Mouse (Mus musculus): ENCODE measurements around the gene Adamts20. TPM values are rescaled to one million over a fixed set of nuclear protein-coding genes. Genes with fewer than 3 reads are reported as not detected.

The Adamts20 gene
- polyA plus RNA-seq, 1 experiment from 2014 or later, result 5.0 TPM

DNA sequence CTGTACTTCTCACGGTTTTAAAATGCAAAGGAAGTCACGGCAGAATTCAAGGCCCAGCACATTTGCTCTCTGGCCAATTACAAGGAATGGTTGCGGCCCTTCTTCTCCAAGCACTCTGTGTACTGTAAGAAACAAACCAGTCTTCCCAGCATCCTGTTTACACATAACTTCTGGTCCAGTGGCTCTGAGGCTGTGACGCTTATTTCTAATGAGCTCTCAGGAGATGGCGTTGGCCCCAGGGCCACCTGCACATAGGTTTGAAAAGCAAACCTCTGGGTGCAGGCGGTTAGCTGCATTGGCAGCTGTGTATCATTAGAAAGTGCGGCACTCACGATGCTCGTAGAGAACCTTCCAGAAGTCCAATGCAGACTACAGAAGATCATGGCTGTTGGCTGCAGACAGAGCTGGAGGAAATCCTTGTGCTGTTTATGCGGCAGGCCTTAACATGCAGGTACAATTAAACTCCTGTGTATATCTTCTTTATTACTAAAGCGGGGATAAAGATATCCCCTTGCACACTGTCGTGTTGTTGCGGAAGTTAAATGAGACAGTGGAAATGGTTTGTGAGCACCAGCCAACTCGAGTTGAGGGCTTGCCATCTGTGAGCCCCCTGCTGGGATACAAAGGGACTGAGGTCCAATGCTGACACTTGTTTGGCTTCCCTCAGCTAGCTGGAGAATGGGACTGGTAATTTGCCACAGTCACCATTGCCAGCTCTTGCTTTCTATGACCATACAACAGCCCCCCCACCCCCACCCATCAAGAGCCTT is 210.9 kb downstream of the Adamts20 start:
- Histone ChIP-seq H3K9me3 (ENCODE audit: low read depth, low read length) (no peaks in the 10 kb centered on the region), H3K27ac (ENCODE audit: low read depth) (no peak overlapping the region), H3K4me2 (no peak overlapping the region), H3K36me3 (ENCODE audit: insufficient read depth) (no peaks in the 10 kb centered on the region), H3K27me3 (ENCODE audit: insufficient read depth, low read length) (no peaks in the 10 kb centered on the region), H3K4me3 (ENCODE audit: low read depth, low read length) (no peak overlapping the region), H3K9ac (no peak overlapping the region), H3K4me1 (ENCODE audit: insufficient read depth) (0 out of 2 replicates have a peak, but pooled peaks cover 12% of the 10 kb centered on the region)
- peak; percentile 69 for DNase-seq
- peak; percentile 52 for TF ChIP-seq CTCF (IDR thresholded peaks at IDR 0.05; ENCODE audit: low read depth)
- no peak for ATAC-seq (ENCODE audit: insufficient read depth)
- 66% methylated on average over 14 of the region's 14 CpGs for WGBS

GRCm38 (mm10) chr15:94252962-94253712 is 212.1 kb downstream of the Adamts20 start:
- no peaks in the 10 kb centered on the region for H3K36me3 ChIP-seq (ENCODE audit: insufficient read depth)
- ATAC-seq (ENCODE audit: insufficient read depth) (peak; percentile 42; the same call in 1 of the 2 replicates), DNase-seq (peak; percentile 90)
- H3K4me1 ChIP-seq (ENCODE audit: insufficient read depth), result peaks cover 20% of the 10 kb centered on the region; the same call in 1 of the 2 replicates
- no peak overlapping the region for H3K9ac ChIP-seq
- no peaks in the 10 kb centered on the region for H3K9me3 ChIP-seq (ENCODE audit: low read depth, low read length)
- peak; percentile 64 for TF ChIP-seq CTCF (IDR thresholded peaks at IDR 0.05; ENCODE audit: low read depth)
- H3K4me2 ChIP-seq, result no peak overlapping the region
- no peaks in the 10 kb centered on the region for H3K27me3 ChIP-seq (ENCODE audit: insufficient read depth, low read length)
- H3K27ac ChIP-seq (ENCODE audit: low read depth), result peak overlapping the region; percentile 72; the same call in 1 of the 2 replicates
- WGBS, result 30% methylated on average over 13 of the region's 13 CpGs
- H3K4me3 ChIP-seq (ENCODE audit: low read depth, low read length), result no peak overlapping the region

- no peak overlapping the region for H3K9ac ChIP-seq
- H3K9me3 ChIP-seq (ENCODE audit: low read depth, low read length), result no peaks in the 10 kb centered on the region
- ATAC-seq (ENCODE audit: insufficient read depth), result peak; percentile 65
- 15% methylated on average over 8 of the region's 8 CpGs for WGBS
- no peak for TF ChIP-seq CTCF (IDR thresholded peaks at IDR 0.05; ENCODE audit: low read depth)
- H3K36me3 ChIP-seq (ENCODE audit: insufficient read depth), result no peaks in the 10 kb centered on the region
- no peaks in the 10 kb centered on the region for H3K27me3 ChIP-seq (ENCODE audit: insufficient read depth, low read length)
- no peak overlapping the region for H3K4me3 ChIP-seq (ENCODE audit: low read depth, low read length)
- peak overlapping the region; percentile 67 for H3K27ac ChIP-seq (ENCODE audit: low read depth)
- H3K4me1 ChIP-seq (ENCODE audit: insufficient read depth), result peaks cover 23% of the 10 kb centered on the region
- H3K4me2 ChIP-seq, result no peak overlapping the region
- peak; percentile 84 for DNase-seq
Measured at GRCm38 (mm10) chr15:94249766-94250165, 215.5 kb downstream of the Adamts20 start.

DNA sequence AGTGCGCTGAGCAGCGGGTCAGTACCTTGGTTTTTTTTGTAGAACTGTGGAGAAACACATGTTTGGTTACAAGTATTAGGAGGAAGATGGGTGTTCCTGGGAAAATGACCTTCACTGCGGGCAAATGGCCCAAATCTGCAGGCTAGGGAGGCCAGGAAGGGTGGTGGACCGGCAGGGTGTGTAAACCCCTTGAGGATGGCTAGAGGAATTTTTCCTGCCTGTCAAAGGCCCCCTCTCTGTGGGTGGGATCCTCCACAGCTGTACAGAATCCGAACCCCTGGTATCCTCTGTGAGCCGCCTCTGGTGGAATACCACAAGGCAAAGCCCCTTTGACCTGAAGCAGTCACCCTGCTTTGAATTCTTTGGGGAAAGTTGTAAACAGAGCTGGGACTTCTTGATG is 216.8 kb downstream of the Adamts20 start:
- DNase-seq (peak; percentile 73), ATAC-seq (ENCODE audit: insufficient read depth) (peak; percentile 77)
- 28% methylated on average over 6 of the region's 6 CpGs for WGBS
- no peaks in the 10 kb centered on the region for H3K36me3 ChIP-seq (ENCODE audit: insufficient read depth)
- H3K27ac ChIP-seq (ENCODE audit: low read depth), result peak overlapping the region; percentile 56
- no peak for TF ChIP-seq CTCF (IDR thresholded peaks at IDR 0.05; ENCODE audit: low read depth)
- H3K4me2 ChIP-seq, result no peak overlapping the region
- H3K4me1 ChIP-seq (ENCODE audit: insufficient read depth), result peaks cover 19% of the 10 kb centered on the region
- no peak overlapping the region for H3K9ac ChIP-seq
- H3K9me3 ChIP-seq (ENCODE audit: low read depth, low read length), result no peaks in the 10 kb centered on the region
- H3K27me3 ChIP-seq (ENCODE audit: insufficient read depth, low read length), result no peaks in the 10 kb centered on the region
- no peak overlapping the region for H3K4me3 ChIP-seq (ENCODE audit: low read depth, low read length)

DNA sequence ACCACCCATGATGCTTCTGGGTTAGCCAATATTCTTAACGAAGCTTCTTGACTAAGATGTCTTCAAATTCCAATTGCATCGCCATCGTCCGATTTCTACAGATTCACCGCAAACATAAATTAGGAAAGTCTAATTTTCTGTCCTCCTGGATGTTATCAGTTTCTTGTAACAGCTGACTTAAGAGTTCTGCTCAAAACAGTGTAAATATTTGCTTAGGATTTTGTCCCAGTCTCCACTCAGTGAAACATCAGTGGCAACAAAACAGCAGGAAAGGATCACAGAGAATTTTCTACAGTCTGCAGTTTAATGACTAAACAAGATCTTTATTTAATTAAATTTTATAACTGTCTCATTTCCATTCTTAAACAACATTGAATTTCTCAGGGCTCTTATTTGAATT is 218.5 kb downstream of the Adamts20 start:
- H3K4me3 ChIP-seq (ENCODE audit: low read depth, low read length), result no peak overlapping the region
- peaks cover 19% of the 10 kb centered on the region for H3K4me1 ChIP-seq (ENCODE audit: insufficient read depth)
- no peaks in the 10 kb centered on the region for H3K9me3 ChIP-seq (ENCODE audit: low read depth, low read length)
- ATAC-seq (ENCODE audit: insufficient read depth), result no peak
- no peaks in the 10 kb centered on the region for H3K27me3 ChIP-seq (ENCODE audit: insufficient read depth, low read length)
- no peak overlapping the region for H3K9ac ChIP-seq
- H3K36me3 ChIP-seq (ENCODE audit: insufficient read depth), result no peaks in the 10 kb centered on the region
- 0 out of 2 replicates have a peak overlapping the region, but pooled peaks have one; percentile 26 for H3K27ac ChIP-seq (ENCODE audit: low read depth)
- H3K4me2 ChIP-seq, result no peak overlapping the region
- TF ChIP-seq CTCF (IDR thresholded peaks at IDR 0.05; ENCODE audit: low read depth), result no peak
- peak; percentile 55 for DNase-seq
- WGBS, result 45% methylated on average over 5 of the region's 5 CpGs

- DNase-seq (no peak), ATAC-seq (ENCODE audit: insufficient read depth) (no peak)
- Histone ChIP-seq H3K36me3 (ENCODE audit: insufficient read depth) (no peaks in the 10 kb centered on the region), H3K4me2 (no peak overlapping the region), H3K9me3 (ENCODE audit: low read depth, low read length) (no peaks in the 10 kb centered on the region), H3K27ac (ENCODE audit: low read depth) (no peak overlapping the region), H3K27me3 (ENCODE audit: insufficient read depth, low read length) (no peaks in the 10 kb centered on the region), H3K4me1 (ENCODE audit: insufficient read depth) (peaks cover 12% of the 10 kb centered on the region), H3K9ac (no peak overlapping the region), H3K4me3 (ENCODE audit: low read depth, low read length) (no peak overlapping the region)
- TF ChIP-seq CTCF (IDR thresholded peaks at IDR 0.05; ENCODE audit: low read depth), result no peak
- WGBS, result 55% methylated on average over 2 of the region's 2 CpGs
Measured at GRCm38 (mm10) chr15:94244336-94244735, 220.9 kb downstream of the Adamts20 start.

DNA sequence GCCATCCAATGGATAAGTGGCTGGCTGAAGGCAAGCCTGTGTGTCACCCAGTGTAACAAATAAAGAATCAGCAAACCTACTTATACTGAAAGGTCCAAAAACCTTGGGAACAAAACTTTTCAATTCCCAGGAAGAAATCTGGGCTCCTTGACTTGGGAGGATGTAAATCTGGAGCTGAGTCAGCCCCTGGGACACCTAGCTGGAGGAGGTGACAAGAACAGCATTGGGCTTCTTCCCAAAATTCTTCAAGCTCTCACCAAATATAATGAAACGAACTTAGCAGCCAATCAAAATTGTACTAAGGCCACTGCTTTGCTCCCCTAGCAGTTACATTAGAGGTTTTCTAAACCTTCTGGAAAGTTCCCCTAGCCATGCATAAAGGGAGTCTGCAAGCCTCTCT is 223.1 kb downstream of the Adamts20 start:
- ATAC-seq (ENCODE audit: insufficient read depth), result no peak
- H3K4me3 ChIP-seq (ENCODE audit: low read depth, low read length), result no peak overlapping the region
- H3K4me2 ChIP-seq, result no peak overlapping the region
- 76% methylated on average over 1 of the region's 1 CpGs for WGBS
- no peak overlapping the region for H3K27ac ChIP-seq (ENCODE audit: low read depth)
- no peaks in the 10 kb centered on the region for H3K27me3 ChIP-seq (ENCODE audit: insufficient read depth, low read length)
- no peaks in the 10 kb centered on the region for H3K36me3 ChIP-seq (ENCODE audit: insufficient read depth)
- H3K4me1 ChIP-seq (ENCODE audit: insufficient read depth), result peaks cover 9% of the 10 kb centered on the region
- DNase-seq, result no peak
- H3K9ac ChIP-seq, result no peak overlapping the region
- TF ChIP-seq CTCF (IDR thresholded peaks at IDR 0.05; ENCODE audit: low read depth), result no peak
- no peaks in the 10 kb centered on the region for H3K9me3 ChIP-seq (ENCODE audit: low read depth, low read length)

All from lung, embryonic 14.5 days (tissue).